28 mouse cellular contexts compared by ENCODE assay signal in the genomic region with DNA sequence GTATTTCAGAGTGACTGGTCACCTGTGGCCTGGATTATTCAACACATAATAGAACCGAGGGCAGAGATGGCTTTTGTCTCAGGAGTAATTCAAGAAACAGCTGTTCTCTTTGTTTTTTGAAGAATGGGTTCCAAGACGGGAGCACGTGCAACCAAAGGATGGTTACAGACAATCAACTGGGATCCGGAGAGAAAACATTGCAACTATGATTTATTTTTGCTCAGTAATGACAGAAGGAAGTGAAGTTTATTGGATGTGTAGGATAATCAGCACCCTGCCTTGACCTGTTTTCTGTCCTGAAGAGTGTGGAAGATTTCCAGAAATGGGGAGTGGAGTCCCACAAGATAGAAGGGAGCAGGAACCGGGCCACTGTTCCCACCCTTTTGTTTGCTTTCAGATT.
DNase-seq lines count a peak whose midpoint lies in the region; ATAC-seq and TF ChIP-seq lines count a peak whose summit lies in the region.
"Had no signal": no experiment of that assay in that cellular context is flagged by ENCODE, and none has a peak within 500 bp of the region (broad histone marks: within the 10 kb centered on the region; RNA-seq: fewer than 3 reads in every experiment).

No protein-coding gene starts in this region.

- TF ChIP-seq CTCF in gastrocnemius, adult 2 months (IDR thresholded peaks at IDR 0.05), result no peak
- TF ChIP-seq CTCF in lung, embryonic 14.5 days (IDR thresholded peaks at IDR 0.05; ENCODE audit: low read depth), result no peak
- TF ChIP-seq CTCF in lung, adult 2 months (IDR thresholded peaks at IDR 0.05; ENCODE audit: insufficient read depth, low read length), result no peak

- no peaks in the 10 kb centered on the region for H3K4me1 ChIP-seq in heart, embryonic 10.5 days
- no peaks in the 10 kb centered on the region for H3K4me1 ChIP-seq in lung, embryonic 14.5 days (ENCODE audit: insufficient read depth)
- H3K4me1 ChIP-seq in lung, adult 2 months (ENCODE audit: control insufficient read depth, insufficient read depth, low read length), result no peaks in the 10 kb centered on the region
- H3K4me1 ChIP-seq: forebrain, embryonic 12.5 days; forebrain, embryonic 15.5 days; heart, embryonic 12.5 days; hindbrain, embryonic 10.5 days; hindbrain, embryonic 13.5 days; intestine, embryonic 15.5 days had no signal

- H3K9me3 ChIP-seq in heart, embryonic 10.5 days, result no peaks in the 10 kb centered on the region
- H3K9me3 ChIP-seq in lung, embryonic 14.5 days (ENCODE audit: low read depth, low read length), result no peaks in the 10 kb centered on the region
- H3K9me3 ChIP-seq: forebrain, embryonic 12.5 days; forebrain, embryonic 15.5 days; hindbrain, embryonic 10.5 days; intestine, embryonic 15.5 days had no signal

- intact Hi-C loops in gastrocnemius, adult 2 months (cut with DNase I), result loop anchor here (5.0 kb wide), 1 partner anchor 47 kb away; no protein-coding TSS in a partner anchor

- no peak overlapping the region for H3K4me2 ChIP-seq in lung, embryonic 14.5 days
- H3K4me2 ChIP-seq: embryonic facial prominence, embryonic 13.5 days; forebrain, embryonic 12.5 days; forebrain, embryonic 15.5 days; heart, embryonic 12.5 days; hindbrain, embryonic 13.5 days; intestine, embryonic 15.5 days had no signal

- WGBS in heart, embryonic 10.5 days, result 88% methylated on average over 5 of the region's 5 CpGs
- 57% methylated on average over 5 of the region's 5 CpGs for WGBS in lung, embryonic 14.5 days
- WGBS in lung, adult 2 months, result 50% methylated on average over 5 of the region's 5 CpGs

- H3K4me3 ChIP-seq in gastrocnemius, adult 2 months, result no peak overlapping the region
- H3K4me3 ChIP-seq in heart, embryonic 10.5 days, result no peak overlapping the region
- no peak overlapping the region for H3K4me3 ChIP-seq in lung, embryonic 14.5 days (ENCODE audit: low read depth, low read length)
- no peak overlapping the region for H3K4me3 ChIP-seq in lung, adult 2 months (replicated peaks; ENCODE audit: extremely low read depth, low read depth, low read length)
- H3K4me3 ChIP-seq: embryonic facial prominence, embryonic 10.5 days; embryonic facial prominence, embryonic 13.5 days; erythroblast, embryonic 14.5 days; forebrain, embryonic 12.5 days; forebrain, embryonic 15.5 days; heart, embryonic 12.5 days; hindbrain, embryonic 10.5 days; hindbrain, embryonic 13.5 days; intestine, embryonic 15.5 days had no signal

- H3K36me3 ChIP-seq in heart, embryonic 10.5 days, result no peaks in the 10 kb centered on the region
- H3K36me3 ChIP-seq in lung, embryonic 14.5 days (ENCODE audit: insufficient read depth), result no peaks in the 10 kb centered on the region
- H3K36me3 ChIP-seq: embryonic facial prominence, embryonic 10.5 days; embryonic facial prominence, embryonic 13.5 days; forebrain, embryonic 12.5 days; forebrain, embryonic 15.5 days; G1E; heart, embryonic 12.5 days; hindbrain, embryonic 10.5 days; hindbrain, embryonic 13.5 days; intestine, embryonic 15.5 days had no signal

- no peaks in the 10 kb centered on the region for H3K27me3 ChIP-seq in heart, embryonic 10.5 days (ENCODE audit: insufficient read depth, poor library complexity, severe bottlenecking)
- no peaks in the 10 kb centered on the region for H3K27me3 ChIP-seq in lung, embryonic 14.5 days (ENCODE audit: insufficient read depth, low read length)
- H3K27me3 ChIP-seq: CH12.LX; embryonic facial prominence, embryonic 13.5 days; forebrain, embryonic 12.5 days; forebrain, embryonic 15.5 days; heart, embryonic 12.5 days; hindbrain, embryonic 13.5 days; intestine, embryonic 15.5 days had no signal

- no peak for TF ChIP-seq POLR2A in lung, adult 2 months (IDR thresholded peaks at IDR 0.05; ENCODE audit: borderline replicate concordance, extremely low read depth, low read depth, low read length)

- H3K9ac ChIP-seq in lung, embryonic 14.5 days, result no peak overlapping the region
- H3K9ac ChIP-seq: embryonic facial prominence, embryonic 13.5 days; forebrain, embryonic 12.5 days; forebrain, embryonic 15.5 days; heart, embryonic 12.5 days; hindbrain, embryonic 13.5 days; intestine, embryonic 15.5 days had no signal

- no peak for DNase-seq in gastrocnemius, adult 2 months
- DNase-seq in gastrocnemius, adult 8-10 months (ENCODE audit: low spot score in 2 of 2), result no peak
- peak; percentile 33 for DNase-seq in heart, adult 8-10 months (ENCODE audit: low spot score)
- DNase-seq in heart, embryonic 10.5 days (ENCODE audit: low spot score), result no peak
- DNase-seq in lung, embryonic 14.5 days, result peak; percentile 12
- no peak for DNase-seq in lung, adult 2 months
- no peak for DNase-seq in adrenal gland, postnatal 10 days
- DNase-seq: adrenal gland, postnatal 14 days; cerebellum, adult 11-12 months; cerebellum, adult 8-10 months; cerebellum, postnatal 10 days; cerebellum, postnatal 36 days; embryo, embryonic 11 days; gastrocnemius, postnatal 14 days; kidney, adult 11 months had no signal

- H3K27ac ChIP-seq in gastrocnemius, adult 2 months, result peak overlapping the region; percentile 16; the same call in 1 of the 2 replicates
- H3K27ac ChIP-seq in heart, embryonic 10.5 days, result no peak overlapping the region
- H3K27ac ChIP-seq in lung, embryonic 14.5 days (ENCODE audit: low read depth), result no peak overlapping the region
- H3K27ac ChIP-seq: embryonic facial prominence, embryonic 10.5 days; embryonic facial prominence, embryonic 13.5 days; forebrain, embryonic 12.5 days; forebrain, embryonic 15.5 days; hindbrain, embryonic 10.5 days; hindbrain, embryonic 13.5 days; intestine, embryonic 15.5 days had no signal

- ATAC-seq in lung, embryonic 14.5 days (ENCODE audit: insufficient read depth), result no peak
- ATAC-seq: forebrain, embryonic 15.5 days; hindbrain, embryonic 16.5 days; intestine, embryonic 15.5 days; Patski had no signal

Comparison
In these comparisons a context has a peak if more than half of its experiments do, and no peak if none do; other contexts are left out.
1. DNase-seq: peak in heart, adult 8-10 months (single experiment) and lung, embryonic 14.5 days (single experiment); none in gastrocnemius, adult 2 months (single experiment), gastrocnemius, adult 8-10 months (0 of 2), heart, embryonic 10.5 days (single experiment), lung, adult 2 months (single experiment) and adrenal gland, postnatal 10 days (single experiment).